Mouse (Mus musculus): ENCODE measurements around the gene 1110059G10Rik. TPM values are rescaled to one million over a fixed set of nuclear protein-coding genes. Genes with fewer than 3 reads are reported as not detected.

Gene 1110059G10Rik
- polyA plus RNA-seq (2012; rRNA removed) = 2.9 and 3.2 TPM in 2 replicates

GRCm38 (mm10) chr9:122950643-122951475 is at the start of gene 1110059G10Rik, which contains the start of gene Kif15:
Gene 1110059G10Rik, minus strand, starts transcription at chr9:122951000.
Gene Kif15, plus strand, starts transcription at chr9:122951046.
- peak within 1 kb of the TSS; percentile 76 for H3K4me3 ChIP-seq (ENCODE audit: control insufficient read depth, insufficient read depth, low read length)
- TF ChIP-seq CTCF (IDR thresholded peaks at IDR 0.05; ENCODE audit: borderline replicate concordance, control insufficient read depth, extremely low read depth, insufficient read depth, low read length, poor library complexity) = peak; percentile 60; the same call in 1 of the 2 replicates
- peak; percentile 65; the same call in 1 of the 2 replicates for TF ChIP-seq POLR2A (IDR thresholded peaks at IDR 0.05; ENCODE audit: control insufficient read depth, extremely low read depth, insufficient read depth, low read length, poor library complexity)
- under 1% methylated on average over 64 of the region's 64 CpGs for WGBS
- no peaks in the 10 kb centered on the region for H3K27me3 ChIP-seq (ENCODE audit: control insufficient read depth, insufficient read depth, low read length)
- no peak within 1 kb of the TSS for H3K27ac ChIP-seq (ENCODE audit: control insufficient read depth, insufficient read depth, low read length)
- no peaks in the 10 kb centered on the region; the same call in 1 of the 2 replicates for H3K4me1 ChIP-seq (replicated peaks; ENCODE audit: control insufficient read depth, insufficient read depth, low read length)
- H3K36me3 ChIP-seq (ENCODE audit: control insufficient read depth, insufficient read depth, low read length) = peaks cover 12% of the 10 kb centered on the region; the same call in 1 of the 2 replicates
- peak; percentile 91 for DNase-seq

- Histone ChIP-seq H3K36me3 (ENCODE audit: control insufficient read depth, insufficient read depth, low read length) (peaks cover 65% of the 10 kb centered on the region), H3K4me3 (ENCODE audit: control insufficient read depth, insufficient read depth, low read length) (no peak overlapping the region), H3K27me3 (ENCODE audit: control insufficient read depth, insufficient read depth, low read length) (no peaks in the 10 kb centered on the region), H3K4me1 (replicated peaks; ENCODE audit: control insufficient read depth, insufficient read depth, low read length) (peaks cover 3% of the 10 kb centered on the region; the same call in 1 of the 2 replicates), H3K27ac (ENCODE audit: control insufficient read depth, insufficient read depth, low read length) (no peak overlapping the region)
- 41% methylated on average over 4 of the region's 4 CpGs for WGBS
- no peak for DNase-seq
- no peak for TF ChIP-seq POLR2A (IDR thresholded peaks at IDR 0.05; ENCODE audit: control insufficient read depth, extremely low read depth, insufficient read depth, low read length, poor library complexity)
- TF ChIP-seq CTCF (IDR thresholded peaks at IDR 0.05; ENCODE audit: borderline replicate concordance, control insufficient read depth, extremely low read depth, insufficient read depth, low read length, poor library complexity) = no peak
Measured at GRCm38 (mm10) chr9:122999193-122999586, 48.4 kb upstream of the 1110059G10Rik start.

DNA sequence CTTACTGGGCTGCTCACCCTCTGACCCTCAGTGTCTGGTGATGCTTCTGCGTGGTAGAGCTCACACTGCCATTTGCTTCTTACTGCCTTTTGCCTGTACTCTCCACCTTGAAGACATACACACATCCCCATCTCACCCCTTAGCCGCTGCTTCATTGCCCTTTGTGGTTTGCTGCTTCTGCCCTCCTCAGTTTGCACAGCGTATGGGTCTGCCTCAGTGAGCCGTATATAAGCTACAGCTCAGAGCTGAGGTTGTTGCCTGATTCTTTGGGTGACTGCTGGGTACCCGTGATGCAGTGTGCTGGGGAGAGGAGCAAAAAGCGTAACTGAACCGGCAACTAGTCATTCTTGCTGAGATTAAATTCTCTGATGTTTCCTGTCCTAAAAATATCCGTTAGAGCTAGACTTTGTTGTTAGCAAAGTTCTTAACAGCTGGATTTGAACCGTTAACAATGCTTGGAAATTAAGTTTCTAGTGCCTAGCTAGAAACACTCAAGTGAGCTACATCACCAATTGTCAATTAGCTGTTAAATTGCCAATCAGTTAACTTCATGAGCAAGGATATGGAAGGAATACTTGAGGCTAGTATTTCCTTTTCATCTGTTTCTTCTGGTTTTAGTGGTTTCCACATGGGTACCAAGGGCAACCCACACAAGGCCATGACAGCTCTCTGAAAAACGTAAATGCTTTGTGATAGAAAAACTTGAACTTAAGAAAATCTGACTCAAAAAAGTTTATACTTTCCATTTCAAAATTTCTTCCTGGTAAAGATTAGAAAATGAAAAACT is 47.8 kb upstream of the 1110059G10Rik start:
- Histone ChIP-seq H3K4me3 (ENCODE audit: control insufficient read depth, insufficient read depth, low read length) (no peak overlapping the region), H3K4me1 (replicated peaks; ENCODE audit: control insufficient read depth, insufficient read depth, low read length) (peaks cover 3% of the 10 kb centered on the region; the same call in 1 of the 2 replicates), H3K27me3 (ENCODE audit: control insufficient read depth, insufficient read depth, low read length) (no peaks in the 10 kb centered on the region), H3K36me3 (ENCODE audit: control insufficient read depth, insufficient read depth, low read length) (peaks cover 67% of the 10 kb centered on the region), H3K27ac (ENCODE audit: control insufficient read depth, insufficient read depth, low read length) (peak overlapping the region; percentile 16; the same call in 1 of the 2 replicates)
- TF ChIP-seq POLR2A (IDR thresholded peaks at IDR 0.05; ENCODE audit: control insufficient read depth, extremely low read depth, insufficient read depth, low read length, poor library complexity) = no peak
- TF ChIP-seq CTCF (IDR thresholded peaks at IDR 0.05; ENCODE audit: borderline replicate concordance, control insufficient read depth, extremely low read depth, insufficient read depth, low read length, poor library complexity) = no peak
- DNase-seq = no peak
- 20% methylated on average over 10 of the region's 10 CpGs for WGBS

DNA sequence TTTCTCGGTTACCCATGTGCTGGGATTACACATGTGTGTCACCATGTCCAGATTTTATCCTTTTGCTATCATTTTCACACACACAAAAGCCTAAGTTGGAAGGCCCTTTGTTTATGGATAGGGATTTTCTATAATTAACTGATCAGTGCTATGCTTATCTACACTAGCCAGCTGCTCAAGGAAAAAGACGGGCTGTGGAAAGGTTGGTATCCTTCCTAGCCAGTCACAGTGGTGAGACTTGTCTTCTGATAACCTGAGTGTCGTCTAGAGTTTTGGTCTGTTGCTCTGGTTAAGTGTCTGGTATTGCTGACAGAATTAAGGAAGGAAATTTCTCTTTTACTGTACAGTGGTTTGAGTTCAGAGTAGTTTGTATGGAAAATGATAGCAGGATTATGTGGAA is 21.9 kb downstream of the 1110059G10Rik start:
- Histone ChIP-seq H3K4me3 (ENCODE audit: control insufficient read depth, insufficient read depth, low read length) (no peak overlapping the region), H3K4me1 (replicated peaks; ENCODE audit: control insufficient read depth, insufficient read depth, low read length) (no peaks in the 10 kb centered on the region), H3K27me3 (ENCODE audit: control insufficient read depth, insufficient read depth, low read length) (peaks cover under 1% of the 10 kb centered on the region), H3K27ac (ENCODE audit: control insufficient read depth, insufficient read depth, low read length) (no peak overlapping the region), H3K36me3 (ENCODE audit: control insufficient read depth, insufficient read depth, low read length) (no peaks in the 10 kb centered on the region)
- WGBS = 87% methylated on average over 3 of the region's 3 CpGs
- DNase-seq = no peak
- no peak for TF ChIP-seq POLR2A (IDR thresholded peaks at IDR 0.05; ENCODE audit: control insufficient read depth, extremely low read depth, insufficient read depth, low read length, poor library complexity)
- no peak for TF ChIP-seq CTCF (IDR thresholded peaks at IDR 0.05; ENCODE audit: borderline replicate concordance, control insufficient read depth, extremely low read depth, insufficient read depth, low read length, poor library complexity)

DNA sequence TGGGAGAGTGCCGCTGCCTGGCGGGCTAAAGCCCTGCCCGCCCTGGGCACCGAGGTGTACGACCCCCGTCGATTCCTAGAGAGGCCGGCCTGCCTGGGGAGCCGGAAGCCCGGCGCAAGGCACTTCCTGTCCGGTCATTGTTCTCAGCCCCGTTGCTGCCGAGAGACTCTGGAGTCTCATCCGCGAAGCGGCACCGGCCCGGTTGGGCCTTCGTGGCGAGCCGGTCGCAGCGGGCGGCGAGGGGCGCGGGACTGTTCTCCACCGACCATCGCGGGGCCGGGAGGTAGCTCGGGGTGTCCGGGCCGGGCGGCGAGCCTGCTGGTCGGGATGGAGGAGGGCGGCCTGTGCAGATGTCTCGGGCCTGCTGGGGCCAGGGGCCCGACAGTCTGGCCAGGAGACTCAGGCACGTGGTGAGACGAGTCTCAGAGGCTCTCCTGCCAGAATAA is 27.8 kb downstream of the 1110059G10Rik start, which contains the start of gene Zfp105:
Zfp105 (plus strand) TSS at position 137 of the 446 bp plus-strand sequence.
- H3K27me3 ChIP-seq (ENCODE audit: control insufficient read depth, insufficient read depth, low read length) = peaks cover 13% of the 10 kb centered on the region
- H3K4me1 ChIP-seq (replicated peaks; ENCODE audit: control insufficient read depth, insufficient read depth, low read length) = no peaks in the 10 kb centered on the region
- 11% methylated on average over 43 of the region's 43 CpGs for WGBS
- TF ChIP-seq POLR2A (IDR thresholded peaks at IDR 0.05; ENCODE audit: control insufficient read depth, extremely low read depth, insufficient read depth, low read length, poor library complexity) = no peak
- TF ChIP-seq CTCF (IDR thresholded peaks at IDR 0.05; ENCODE audit: borderline replicate concordance, control insufficient read depth, extremely low read depth, insufficient read depth, low read length, poor library complexity) = no peak
- no peak within 1 kb of the TSS for H3K27ac ChIP-seq (ENCODE audit: control insufficient read depth, insufficient read depth, low read length)
- no peaks in the 10 kb centered on the region for H3K36me3 ChIP-seq (ENCODE audit: control insufficient read depth, insufficient read depth, low read length)
- peak within 1 kb of the TSS; percentile 40 for H3K4me3 ChIP-seq (ENCODE audit: control insufficient read depth, insufficient read depth, low read length)
- DNase-seq = no peak

- Histone ChIP-seq H3K36me3 (ENCODE audit: control insufficient read depth, insufficient read depth, low read length) (no peaks in the 10 kb centered on the region), H3K4me1 (replicated peaks; ENCODE audit: control insufficient read depth, insufficient read depth, low read length) (no peaks in the 10 kb centered on the region), H3K27me3 (ENCODE audit: control insufficient read depth, insufficient read depth, low read length) (peaks cover 13% of the 10 kb centered on the region), H3K27ac (ENCODE audit: control insufficient read depth, insufficient read depth, low read length) (no peak overlapping the region), H3K4me3 (ENCODE audit: control insufficient read depth, insufficient read depth, low read length) (no peak overlapping the region)
- WGBS = 46% methylated on average over 3 of the region's 3 CpGs
- TF ChIP-seq CTCF (IDR thresholded peaks at IDR 0.05; ENCODE audit: borderline replicate concordance, control insufficient read depth, extremely low read depth, insufficient read depth, low read length, poor library complexity) (no peak), POLR2A (IDR thresholded peaks at IDR 0.05; ENCODE audit: control insufficient read depth, extremely low read depth, insufficient read depth, low read length, poor library complexity) (no peak)
- DNase-seq = no peak
Measured at GRCm38 (mm10) chr9:122922436-122922835, 28.4 kb downstream of the 1110059G10Rik start.

Measured in thymus, adult 2 months (tissue).